Mouse (Mus musculus) heart, adult 2 months (tissue): ENCODE data around the gene Dennd2d.

ENCODE experiments used
- CTCF ChIP-seq: fragments of 200-600 bp; IDR thresholded peaks from 2 replicates; pipeline ENCODE4 v1.8.1; 2022; ENCODE audit warnings: antibody characterized with exemption, mild to moderate bottlenecking, moderate library complexity
- EP300 ChIP-seq: fragments of 200-500 bp; IDR thresholded peaks from 2 replicates; pipeline ENCODE4 v1.6.1; 2011; ENCODE audit warnings: low read depth, low read length, control low read depth; ENCODE audit not compliant: insufficient read depth
- POLR2A ChIP-seq: fragments of 200-500 bp; IDR thresholded peaks from 2 replicates; pipeline ENCODE4 v1.6.1; 2011; ENCODE audit warnings: mild to moderate bottlenecking, low read depth, low read length, control low read depth; ENCODE audit not compliant: insufficient read depth

- TF ChIP-seq POLR2A (no peak), CTCF (no peak), EP300 (no peak)
Observed at GRCm38 (mm10) chr3:106476863-106477262, 5.3 kb upstream of the Dennd2d start.
